12 mouse cellular contexts compared by ENCODE assay signal in genomic region chr16:50437788-50438187, GRCm38 (mm10).
"Had no signal": no experiment of that assay in that cellular context is flagged by ENCODE, and none has a peak within 500 bp of the region (broad histone marks: within the 10 kb centered on the region; RNA-seq: fewer than 3 reads in every experiment).

No protein-coding gene starts in this region.

- ATAC-seq: lung, postnatal 0 days; midbrain, embryonic 13.5 days had no signal

- H3K4me1 ChIP-seq: midbrain, embryonic 13.5 days had no signal

- H3K36me3 ChIP-seq: liver, embryonic 15.5 days; midbrain, embryonic 13.5 days had no signal

- H3K27me3 ChIP-seq: liver, embryonic 15.5 days; midbrain, embryonic 13.5 days had no signal

- H3K9me3 ChIP-seq: liver, embryonic 15.5 days; midbrain, embryonic 13.5 days had no signal

- H3K9ac ChIP-seq: liver, embryonic 15.5 days; midbrain, embryonic 13.5 days had no signal

- DNase-seq: kidney, adult 9 months; kidney, postnatal 36 days; left cerebral cortex, postnatal 4 days; lung, adult 2 months; lung, postnatal 36 days; right cerebral cortex, postnatal 25 days; thymus, postnatal 14 days had no signal

- H3K27ac ChIP-seq: kidney, postnatal 0 days; liver, embryonic 15.5 days; midbrain, embryonic 13.5 days had no signal

- H3K4me2 ChIP-seq: liver, embryonic 11.5 days; liver, embryonic 15.5 days; midbrain, embryonic 13.5 days had no signal

- H3K4me3 ChIP-seq: liver, embryonic 15.5 days; midbrain, embryonic 13.5 days had no signal
